Mouse (Mus musculus) embryonic facial prominence, embryonic 15.5 days (tissue): ENCODE data around the gene Gpx5. TPM values are rescaled to one million over a fixed set of nuclear protein-coding genes. Genes with fewer than 3 reads are reported as not detected.
"Not testable (repeated sequence)": the region's sequence is repeated elsewhere in the genome, so short reads cannot be mapped to it uniquely, and the experiment has no call there.

Experiments
- ATAC-seq: fragments of 200-750 bp; cut with Nextera tagmentation; 2 replicates; pipeline ENCODE4 v1.8.0; 2017; ENCODE audit warnings: low read depth, moderate TSS enrichment; ENCODE audit not compliant: insufficient number of reproducible peaks, low FRiP score, low TSS enrichment
- H3K27ac ChIP-seq: fragments of 300-500 bp; sonication (generic); replicated peaks from 2 replicates; pipeline ENCODE4 v1.5.1; 2015; ENCODE audit warnings: mild to moderate bottlenecking, inconsistent platforms
- H3K27me3 ChIP-seq: fragments of 300-500 bp; sonication (generic); 2 replicates; pipeline ENCODE4 v1.6.1; 2015; ENCODE audit warnings: inconsistent platforms
- H3K36me3 ChIP-seq: fragments of 300-500 bp; sonication (generic); 2 replicates; pipeline ENCODE4 v1.6.1; 2015; ENCODE audit warnings: mild to moderate bottlenecking, inconsistent platforms
- H3K4me1 ChIP-seq: fragments of 300-500 bp; sonication (generic); 2 replicates; pipeline ENCODE4 v1.6.1; 2015; ENCODE audit warnings: inconsistent platforms
- H3K4me2 ChIP-seq: fragments of 300-500 bp; sonication (generic); replicated peaks from 2 replicates; pipeline ENCODE4 v1.6.1; 2015; ENCODE audit warnings: mild to moderate bottlenecking, inconsistent platforms
- H3K4me3 ChIP-seq: fragments of 300-500 bp; sonication (generic); replicated peaks from 2 replicates; pipeline ENCODE4 v1.5.1; 2015; ENCODE audit warnings: mild to moderate bottlenecking, inconsistent platforms
- H3K9ac ChIP-seq: fragments of 300-500 bp; sonication (generic); 2 replicates; pipeline ENCODE4 v1.6.1; 2015; ENCODE audit warnings: inconsistent platforms
- H3K9me3 ChIP-seq: fragments of 300-500 bp; sonication (generic); replicated peaks from 2 replicates; pipeline ENCODE4 v1.6.1; 2016; ENCODE audit warnings: inconsistent platforms
- WGBS: fragments of 180-500 bp; shearing (Covaris S2); methylation state at CpG from one replicate; pipeline ENCODE4 v1.1.7; 2015; 5-methylcytosine and 5-hydroxymethylcytosine counted together
- polyA plus RNA-seq: library from polyadenylated mRNA; unstranded; fragments of >200 nt; fragmentation: Nextera tagmentation; extraction: Ambion mirVana; gene quantifications from 2 replicates; pipeline ENCODE4 v1.2.1, GENCODE M21; 2015

Gene Gpx5
- polyA plus RNA-seq, 1 experiment from 2014 or later: not detected

- WGBS: 23% methylated on average over 4 of the region's 4 CpGs
- no peak for ATAC-seq
- H3K27me3 ChIP-seq: 0 out of 2 replicates have a peak, but pooled peaks cover 1% of the 10 kb centered on the region
These were observed 43.5 kb downstream of the Gpx5 start for GRCm38 (mm10) chr13:21249022-21249421.

GRCm38 (mm10) chr13:21246276-21246675 is 46.3 kb downstream of the Gpx5 start:
- H3K27ac ChIP-seq: no peak overlapping the region
- H3K9me3 ChIP-seq: no peaks in the 10 kb centered on the region
- 70% methylated on average over 2 of the region's 2 CpGs for WGBS
- ATAC-seq: no peak
- H3K27me3 ChIP-seq: peaks cover 10% of the 10 kb centered on the region; the same call in 1 of the 2 replicates
- H3K4me3 ChIP-seq: no peak overlapping the region
- no peak overlapping the region for H3K9ac ChIP-seq
- H3K4me2 ChIP-seq: no peak overlapping the region
- H3K36me3 ChIP-seq: no peaks in the 10 kb centered on the region
- peaks cover 7% of the 10 kb centered on the region; the same call in 1 of the 2 replicates for H3K4me1 ChIP-seq

More at GRCm38 (mm10) chr13:21249022-21249421, 43.5 kb downstream of the Gpx5 start:
- Histone ChIP-seq H3K9ac (no peak overlapping the region), H3K4me2 (no peak overlapping the region), H3K27ac (no peak overlapping the region), H3K4me3 (no peak overlapping the region), H3K4me1 (0 out of 2 replicates have a peak, but pooled peaks cover 6% of the 10 kb centered on the region), H3K9me3 (no peaks in the 10 kb centered on the region), H3K36me3 (no peaks in the 10 kb centered on the region)

DNA sequence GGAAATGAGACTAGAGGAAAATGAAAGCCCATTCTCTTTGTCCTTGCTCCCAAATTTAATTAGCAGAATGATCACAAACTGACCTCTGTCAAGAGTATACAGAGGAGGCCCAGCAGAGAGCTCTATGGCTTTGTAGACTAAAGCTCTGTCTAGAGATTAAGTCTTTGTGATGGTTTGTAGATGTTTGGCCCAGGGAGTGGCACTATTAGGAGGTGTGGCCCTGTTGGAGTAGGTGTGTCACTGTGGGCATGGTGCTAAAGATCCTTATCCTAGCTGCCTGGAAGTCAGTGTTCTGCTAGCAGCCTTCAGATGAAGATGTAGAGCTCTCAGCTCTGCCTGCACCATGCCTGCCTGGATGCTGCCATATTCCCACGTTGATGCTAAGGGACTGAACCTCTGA is 47.6 kb downstream of the Gpx5 start:
- not testable (repeated sequence) for H3K9me3 ChIP-seq, ATAC-seq, H3K27me3 ChIP-seq, H3K4me3 ChIP-seq, H3K4me2 ChIP-seq, H3K9ac ChIP-seq, H3K36me3 ChIP-seq, H3K27ac ChIP-seq, H3K4me1 ChIP-seq
- 23% methylated on average over 1 of the region's 1 CpGs for WGBS

GRCm38 (mm10) chr13:21244089-21244488 is 48.4 kb downstream of the Gpx5 start:
- Histone ChIP-seq H3K27me3 (peaks cover 10% of the 10 kb centered on the region; the same call in 1 of the 2 replicates), H3K9ac (no peak overlapping the region), H3K4me1 (peaks cover 7% of the 10 kb centered on the region; the same call in 1 of the 2 replicates), H3K4me2 (no peak overlapping the region), H3K36me3 (no peaks in the 10 kb centered on the region), H3K27ac (no peak overlapping the region), H3K4me3 (no peak overlapping the region), H3K9me3 (no peaks in the 10 kb centered on the region)
- ATAC-seq: no peak
- 83% methylated on average over 5 of the region's 5 CpGs for WGBS

DNA sequence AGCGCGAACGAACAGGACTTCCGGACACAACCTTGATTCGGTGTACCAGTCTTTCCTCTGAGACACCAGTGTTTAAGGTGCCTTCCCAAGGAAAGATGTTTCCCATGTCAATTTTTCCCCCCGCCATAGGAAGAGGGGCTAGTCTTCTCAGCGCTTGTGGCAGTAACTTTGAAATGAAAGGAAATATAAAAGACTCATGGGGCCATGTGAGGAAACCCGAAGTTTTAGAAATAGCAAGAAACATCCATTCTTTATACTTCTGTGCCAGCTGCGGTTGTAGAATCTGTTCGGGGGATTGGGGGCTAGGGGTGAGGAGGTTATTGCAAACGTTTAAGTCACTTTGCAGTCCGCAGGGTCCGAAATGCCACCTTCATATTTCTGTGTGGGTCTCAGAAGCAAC is 49.3 kb downstream of the Gpx5 start:
- Histone ChIP-seq H3K27ac (no peak overlapping the region), H3K4me3 (peak overlapping the region; percentile 31), H3K9me3 (no peaks in the 10 kb centered on the region), H3K27me3 (peaks cover 10% of the 10 kb centered on the region; the same call in 1 of the 2 replicates), H3K36me3 (no peaks in the 10 kb centered on the region), H3K4me1 (peaks cover 7% of the 10 kb centered on the region; the same call in 1 of the 2 replicates), H3K9ac (no peak overlapping the region), H3K4me2 (peak overlapping the region; percentile 47)
- ATAC-seq: no peak
- 16% methylated on average over 13 of the region's 13 CpGs for WGBS

DNA sequence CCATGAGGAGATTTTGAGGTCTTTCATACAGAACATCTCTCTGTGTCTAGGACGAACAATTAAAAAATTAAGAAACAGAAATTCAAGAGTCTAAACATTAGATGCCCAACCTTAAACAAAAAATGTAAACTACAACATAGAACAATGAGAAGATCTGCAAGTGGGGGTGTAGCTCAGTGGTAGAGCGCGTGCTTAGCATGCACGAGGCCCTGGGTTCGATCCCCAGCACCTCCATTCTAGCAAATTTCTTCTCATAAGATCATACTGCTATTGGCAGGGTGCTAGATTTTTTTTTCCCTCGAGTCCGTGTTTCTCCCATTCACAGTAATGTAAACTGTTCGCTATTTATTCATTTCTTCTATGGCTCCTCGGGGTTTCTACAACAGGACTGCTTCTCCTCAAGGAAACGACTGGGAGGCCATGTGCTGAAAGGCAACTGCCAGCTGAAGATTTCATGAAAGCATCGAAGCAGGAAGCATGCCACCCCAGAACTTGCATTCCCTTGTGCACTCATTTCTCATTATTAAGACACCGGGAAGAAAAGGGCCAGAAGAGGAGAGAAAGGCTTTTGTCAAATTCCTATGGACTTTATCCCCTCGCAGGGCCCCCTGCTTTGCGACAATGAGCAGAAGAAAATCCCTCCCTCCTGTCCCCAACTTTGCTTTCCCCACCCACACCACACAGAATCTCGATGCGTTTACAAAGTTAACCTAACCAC is 50.0 kb downstream of the Gpx5 start:
- no peak overlapping the region for H3K9ac ChIP-seq
- ATAC-seq: no peak
- WGBS: 7% methylated on average over 16 of the region's 16 CpGs

GRCm38 (mm10) chr13:21240788-21241187 is 51.7 kb downstream of the Gpx5 start:
- Histone ChIP-seq H3K27ac (no peak overlapping the region), H3K4me1 (peaks cover 7% of the 10 kb centered on the region; the same call in 1 of the 2 replicates), H3K4me3 (no peak overlapping the region), H3K36me3 (no peaks in the 10 kb centered on the region), H3K4me2 (no peak overlapping the region), H3K9me3 (no peaks in the 10 kb centered on the region), H3K27me3 (peaks cover 10% of the 10 kb centered on the region; the same call in 1 of the 2 replicates), H3K9ac (no peak overlapping the region)
- ATAC-seq: no peak
- 14% methylated on average over 7 of the region's 7 CpGs for WGBS

More for the DNA sequence above, 50.0 kb downstream of the Gpx5 start:
- peaks cover 10% of the 10 kb centered on the region; the same call in 1 of the 2 replicates for H3K27me3 ChIP-seq
- no peak overlapping the region for H3K27ac ChIP-seq
- peaks cover 7% of the 10 kb centered on the region; the same call in 1 of the 2 replicates for H3K4me1 ChIP-seq
- H3K4me2 ChIP-seq: peak overlapping the region; percentile 47
- H3K9me3 ChIP-seq: no peaks in the 10 kb centered on the region
- H3K36me3 ChIP-seq: no peaks in the 10 kb centered on the region
- H3K4me3 ChIP-seq: peak overlapping the region; percentile 31

- Histone ChIP-seq H3K27me3 (no peaks in the 10 kb centered on the region), H3K9me3 (no peaks in the 10 kb centered on the region), H3K4me2 (no peak overlapping the region), H3K4me1 (no peaks in the 10 kb centered on the region), H3K9ac (no peak overlapping the region), H3K4me3 (no peak overlapping the region), H3K27ac (no peak overlapping the region), H3K36me3 (no peaks in the 10 kb centered on the region)
- WGBS: 33% methylated on average over 6 of the region's 6 CpGs
- ATAC-seq: no peak
These were observed 55.4 kb downstream of the Gpx5 start for GRCm38 (mm10) chr13:21237161-21237560.

GRCm38 (mm10) chr13:21236714-21237113 is 55.8 kb downstream of the Gpx5 start:
- no peaks in the 10 kb centered on the region for H3K4me1 ChIP-seq
- no peak overlapping the region for H3K9ac ChIP-seq
- WGBS: 46% methylated on average over 2 of the region's 2 CpGs
- H3K27ac ChIP-seq: no peak overlapping the region
- ATAC-seq: no peak
- H3K9me3 ChIP-seq: no peaks in the 10 kb centered on the region
- no peak overlapping the region for H3K4me3 ChIP-seq
- H3K36me3 ChIP-seq: no peaks in the 10 kb centered on the region
- no peak overlapping the region for H3K4me2 ChIP-seq
- H3K27me3 ChIP-seq: no peaks in the 10 kb centered on the region

Other genes starting within 250 kb of the Gpx5 start
- 0.42 and 0.55 TPM in 2 replicates for gene Olfr1370, start 217.8 kb downstream of the Gpx5 start, polyA plus RNA-seq
- 0.04 TPM in 1 of 2 replicates, not detected in the other for gene Olfr1369-ps1, start 181.2 kb downstream of the Gpx5 start, polyA plus RNA-seq
- not detected in 2 replicates for gene Olfr263, start 163.1 kb downstream of the Gpx5 start, polyA plus RNA-seq
- not detected in 2 replicates for gene Olfr1368, start 146.9 kb downstream of the Gpx5 start, polyA plus RNA-seq
- 122 and 125 TPM in 2 replicates for gene Trim27, start 113.3 kb downstream of the Gpx5 start, polyA plus RNA-seq
- not detected in 2 replicates for gene Gpx6, start 19.4 kb upstream of the Gpx5 start, polyA plus RNA-seq
- not detected in 2 replicates for gene Olfr1367, start 54.2 kb upstream of the Gpx5 start, polyA plus RNA-seq
- 10.9 and 11.3 TPM in 2 replicates for gene Zscan12, start 70.1 kb upstream of the Gpx5 start, polyA plus RNA-seq
- 83.5 and 86.6 TPM in 2 replicates for gene Zkscan3, start 110.0 kb upstream of the Gpx5 start, polyA plus RNA-seq
- gene Pgbd1, start 148.3 kb upstream of the Gpx5 start, polyA plus RNA-seq: 3.0 and 3.4 TPM in 2 replicates
- gene Zscan26, start 161.0 kb upstream of the Gpx5 start, polyA plus RNA-seq: 27.5 and 33.6 TPM in 2 replicates
- gene Nkapl, start 175.8 kb upstream of the Gpx5 start, polyA plus RNA-seq: 2.1 and 2.3 TPM in 2 replicates
- gene Zkscan4, start 186.2 kb upstream of the Gpx5 start, polyA plus RNA-seq: 3.7 and 4.3 TPM in 2 replicates
- 1.8 TPM in 1 of 2 replicates, not detected in the other for gene Gm10065, start 186.7 kb upstream of the Gpx5 start, polyA plus RNA-seq
- 0.37 and 1.6 TPM in 2 replicates for gene AK157302, start 202.5 kb upstream of the Gpx5 start, polyA plus RNA-seq
- 5.6 and 18.4 TPM in 2 replicates for gene Gm11273, start 208.7 kb upstream of the Gpx5 start, polyA plus RNA-seq
- 5.6 and 6.6 TPM in 2 replicates for gene Zkscan8, start 238.4 kb upstream of the Gpx5 start, polyA plus RNA-seq